Mouse (Mus musculus) lung, postnatal 0 days (tissue): ENCODE results near the gene Camta1. TPM values are rescaled to one million over a fixed set of nuclear protein-coding genes. Genes with fewer than 3 reads are reported as not detected.

ENCODE experiments used
- ATAC-seq: fragments of 200-750 bp; cut with Nextera tagmentation; 2 replicates; pipeline ENCODE4 v1.8.0; 2017; ENCODE audit warnings: moderate library complexity
- DNase-seq: peaks from one replicate; pipeline ENCODE4 v3.0.0-alpha.2; 2016; ENCODE audit warnings: low spot score
- H3K27ac ChIP-seq: fragments of 300-500 bp; sonication (generic); 2 replicates; pipeline ENCODE4 v1.5.1; 2014; ENCODE audit warnings: antibody characterized with exemption, mild to moderate bottlenecking, low read length, mixed read lengths
- H3K27me3 ChIP-seq: fragments of 300-500 bp; sonication (generic); replicated peaks from 2 replicates; pipeline ENCODE4 v1.6.1; 2014; ENCODE audit warnings: low read length, mixed read lengths; ENCODE audit not compliant: insufficient read depth
- H3K36me3 ChIP-seq: fragments of 300-500 bp; sonication (generic); 2 replicates; pipeline ENCODE4 v1.6.1; 2014; ENCODE audit warnings: low read length, mixed read lengths; ENCODE audit not compliant: insufficient read depth
- H3K4me1 ChIP-seq: fragments of 300-500 bp; sonication (generic); 2 replicates; pipeline ENCODE4 v1.6.1; 2014; ENCODE audit warnings: antibody characterized with exemption, low read depth, low read length, mixed read lengths; ENCODE audit not compliant: insufficient read depth
- H3K4me2 ChIP-seq: fragments of 300-500 bp; sonication (generic); replicated peaks from 2 replicates; pipeline ENCODE4 v1.6.1; 2014; ENCODE audit warnings: low read depth, mild to moderate bottlenecking, low read length, moderate library complexity, mixed read lengths
- H3K4me3 ChIP-seq: fragments of 300-500 bp; sonication (generic); 2 replicates; pipeline ENCODE4 v1.5.1; 2014; ENCODE audit warnings: low read depth, low read length
- H3K9ac ChIP-seq: fragments of 300-500 bp; sonication (generic); replicated peaks from 2 replicates; pipeline ENCODE4 v1.6.1; 2014; ENCODE audit warnings: low read depth, mild to moderate bottlenecking
- H3K9me3 ChIP-seq: fragments of 300-500 bp; sonication (generic); 2 replicates; pipeline ENCODE4 v1.6.1; 2016; ENCODE audit warnings: low read length, mixed read lengths
- CTCF ChIP-seq: IDR thresholded peaks from 2 replicates; pipeline ENCODE4 v1.5.1; 2016; ENCODE audit warnings: antibody characterized with exemption, mild to moderate bottlenecking
- EP300 ChIP-seq: IDR thresholded peaks from 2 replicates; pipeline ENCODE4 v1.6.1; 2016; ENCODE audit warnings: antibody characterized with exemption, mild to moderate bottlenecking, control low read depth
- WGBS: fragments of 180-500 bp; shearing (Covaris S2); extraction: QIAGEN DNeasy Blood & Tissue Kit; methylation state at CpG from one replicate; pipeline ENCODE4 v1.1.7; 2014; 5-methylcytosine and 5-hydroxymethylcytosine counted together
- polyA plus RNA-seq: library from polyadenylated mRNA; unstranded; fragments of >200 nt; fragmentation: Nextera tagmentation; extraction: Ambion mirVana; gene quantifications from 2 replicates; pipeline ENCODE4 v1.2.1, GENCODE M21; 2015

Camta1 gene
- polyA plus RNA-seq, 1 experiment from 2014 or later = 86.4 TPM

- H3K4me3 ChIP-seq = no peak overlapping the region
- no peaks in the 10 kb centered on the region for H3K27me3 ChIP-seq
- H3K4me1 ChIP-seq = no peaks in the 10 kb centered on the region
- DNase-seq (no peak), ATAC-seq (no peak)
- TF ChIP-seq EP300 = no peak
- no peak for TF ChIP-seq CTCF
- no peaks in the 10 kb centered on the region for H3K9me3 ChIP-seq
- 57% methylated on average over 4 of the region's 4 CpGs for WGBS
- H3K4me2 ChIP-seq = no peak overlapping the region
- no peaks in the 10 kb centered on the region for H3K36me3 ChIP-seq
- no peak overlapping the region for H3K9ac ChIP-seq
- no peak overlapping the region for H3K27ac ChIP-seq
Measured at GRCm38 (mm10) chr4:151155587-151155986, 706.1 kb downstream of the Camta1 start.

- no peak for DNase-seq
- no peak overlapping the region for H3K9ac ChIP-seq
- no peaks in the 10 kb centered on the region for H3K27me3 ChIP-seq
- H3K9me3 ChIP-seq = no peaks in the 10 kb centered on the region
- H3K36me3 ChIP-seq = no peaks in the 10 kb centered on the region
- no peak overlapping the region for H3K27ac ChIP-seq
- TF ChIP-seq CTCF (no peak), EP300 (no peak)
- no peak overlapping the region for H3K4me3 ChIP-seq
- no peak for ATAC-seq
- H3K4me1 ChIP-seq = no peaks in the 10 kb centered on the region
- no peak overlapping the region for H3K4me2 ChIP-seq
- 38% methylated on average over 4 of the region's 4 CpGs for WGBS
Measured at GRCm38 (mm10) chr4:151154306-151154705, 707.4 kb downstream of the Camta1 start.

GRCm38 (mm10) chr4:151152010-151152409 lies 709.7 kb downstream of the Camta1 start:
- WGBS = 58% methylated on average over 6 of the region's 6 CpGs
- DNase-seq = no peak
- no peak overlapping the region for H3K4me2 ChIP-seq
- H3K27ac ChIP-seq = no peak overlapping the region
- no peak overlapping the region for H3K9ac ChIP-seq
- H3K4me1 ChIP-seq = no peaks in the 10 kb centered on the region
- H3K27me3 ChIP-seq = no peaks in the 10 kb centered on the region
- H3K9me3 ChIP-seq = no peaks in the 10 kb centered on the region
- no peak for TF ChIP-seq EP300
- no peak for TF ChIP-seq CTCF
- ATAC-seq = no peak
- H3K36me3 ChIP-seq = no peaks in the 10 kb centered on the region
- H3K4me3 ChIP-seq = no peak overlapping the region

GRCm38 (mm10) chr4:151150842-151151241 lies 710.8 kb downstream of the Camta1 start:
- no peak overlapping the region for H3K27ac ChIP-seq
- WGBS = 70% methylated on average over 11 of the region's 11 CpGs
- H3K9ac ChIP-seq = no peak overlapping the region
- no peaks in the 10 kb centered on the region for H3K9me3 ChIP-seq
- H3K36me3 ChIP-seq = no peaks in the 10 kb centered on the region
- no peak overlapping the region for H3K4me2 ChIP-seq
- DNase-seq (no peak), ATAC-seq (no peak)
- TF ChIP-seq CTCF (no peak), EP300 (no peak)
- no peak overlapping the region for H3K4me3 ChIP-seq
- no peaks in the 10 kb centered on the region for H3K27me3 ChIP-seq
- no peaks in the 10 kb centered on the region for H3K4me1 ChIP-seq

DNA sequence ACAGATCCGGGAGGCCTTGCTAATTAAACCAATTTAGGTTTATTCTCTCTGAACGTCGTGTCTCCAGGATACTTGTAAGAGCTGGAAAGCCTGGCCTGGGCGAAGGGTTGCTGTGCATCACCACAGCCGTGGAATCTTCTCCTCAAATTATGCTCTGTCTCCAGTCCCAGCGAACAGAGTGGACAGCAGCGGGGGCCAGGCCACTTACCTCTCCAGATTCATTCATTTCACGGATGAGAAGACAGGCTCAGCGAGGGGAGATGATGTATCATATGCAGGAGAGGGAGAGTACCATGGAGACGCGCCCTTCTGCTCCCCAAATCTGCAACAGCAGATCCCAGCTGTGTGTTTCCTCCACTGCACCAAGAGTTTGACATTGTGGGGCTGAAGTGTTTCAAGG lies 711.6 kb downstream of the Camta1 start:
- no peak for ATAC-seq
- no peak for TF ChIP-seq EP300
- no peak for TF ChIP-seq CTCF
- H3K4me2 ChIP-seq = no peak overlapping the region
- H3K36me3 ChIP-seq = no peaks in the 10 kb centered on the region
- DNase-seq = no peak
- no peaks in the 10 kb centered on the region for H3K9me3 ChIP-seq
- H3K9ac ChIP-seq = no peak overlapping the region
- H3K4me3 ChIP-seq = no peak overlapping the region
- H3K4me1 ChIP-seq = no peaks in the 10 kb centered on the region
- WGBS = 73% methylated on average over 11 of the region's 11 CpGs
- no peak overlapping the region for H3K27ac ChIP-seq
- no peaks in the 10 kb centered on the region for H3K27me3 ChIP-seq

GRCm38 (mm10) chr4:151147541-151147940 lies 714.1 kb downstream of the Camta1 start:
- Histone ChIP-seq H3K9ac (no peak overlapping the region), H3K4me1 (no peaks in the 10 kb centered on the region), H3K27me3 (no peaks in the 10 kb centered on the region), H3K4me2 (no peak overlapping the region), H3K27ac (no peak overlapping the region), H3K9me3 (no peaks in the 10 kb centered on the region), H3K36me3 (no peaks in the 10 kb centered on the region), H3K4me3 (no peak overlapping the region)
- WGBS = 45% methylated on average over 12 of the region's 12 CpGs
- ATAC-seq (no peak), DNase-seq (no peak)
- TF ChIP-seq CTCF (no peak), EP300 (no peak)

DNA sequence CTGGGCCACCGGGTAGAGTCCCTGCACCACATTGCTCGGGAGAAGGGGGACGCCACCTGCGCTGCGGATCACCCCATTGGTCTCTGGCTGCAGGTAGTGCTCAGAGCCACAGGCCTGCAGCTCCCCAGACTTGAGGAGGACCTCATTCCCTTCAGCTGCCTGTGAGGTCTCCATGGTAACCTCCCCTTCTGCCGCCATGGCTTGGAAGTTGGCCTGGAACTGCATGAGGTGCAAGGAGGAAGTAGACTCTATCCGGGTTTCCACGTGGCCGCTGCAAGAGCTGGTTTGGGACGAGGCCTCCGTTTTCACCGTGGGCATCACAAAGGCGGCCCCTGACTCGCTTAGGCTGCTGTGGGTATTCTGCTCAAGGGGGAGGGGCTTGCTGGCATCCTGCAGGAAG lies 717.6 kb downstream of the Camta1 start:
- WGBS = 82% methylated on average over 14 of the region's 14 CpGs
- no peak overlapping the region for H3K4me2 ChIP-seq
- H3K27me3 ChIP-seq = peaks cover 8% of the 10 kb centered on the region
- TF ChIP-seq CTCF (no peak), EP300 (no peak)
- DNase-seq (no peak), ATAC-seq (no peak)
- H3K27ac ChIP-seq = no peak overlapping the region
- H3K4me3 ChIP-seq = no peak overlapping the region
- no peaks in the 10 kb centered on the region for H3K36me3 ChIP-seq
- no peaks in the 10 kb centered on the region for H3K4me1 ChIP-seq
- no peaks in the 10 kb centered on the region for H3K9me3 ChIP-seq
- no peak overlapping the region for H3K9ac ChIP-seq
